Mouse (Mus musculus) Muller cell, postnatal 12 days (primary cell): ENCODE measurements at regions not wholly inside any gene's neighbourhood (a gene's known extent, or its start where the extent isn't known, plus 50 kb on each side); places are given as distances from the start of the nearest gene placed in this dataset.

Experiments used
- DNase-seq: peaks from one replicate; pipeline ENCODE4 v3.0.0-alpha.2; 2015; ENCODE audit errors: inconsistent ontology term

GRCm38 (mm10) chr7:40422125-40422524 is 476.0 kb upstream of the Vstm2b start:
- no peak for DNase-seq

DNA sequence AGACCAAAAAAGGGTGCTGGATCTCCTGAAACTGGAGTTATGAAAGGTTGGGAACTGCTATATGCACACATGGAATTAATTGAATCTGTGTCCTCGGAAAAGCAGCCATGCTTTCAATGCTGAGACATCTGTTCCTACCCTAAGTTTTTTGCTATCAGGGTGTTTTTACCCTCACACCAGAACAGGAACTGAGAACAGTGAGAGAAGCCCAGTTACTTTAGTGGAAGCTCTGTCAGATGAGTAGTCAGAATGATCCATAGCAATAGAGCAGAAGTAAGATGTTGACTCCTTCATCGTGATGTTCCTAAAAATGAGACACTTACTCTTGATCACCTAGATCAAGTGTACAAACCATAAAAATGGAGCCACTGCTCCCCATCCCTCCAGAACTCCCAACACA is 468.7 kb upstream of the Vstm2b start:
- no peak for DNase-seq

DNA sequence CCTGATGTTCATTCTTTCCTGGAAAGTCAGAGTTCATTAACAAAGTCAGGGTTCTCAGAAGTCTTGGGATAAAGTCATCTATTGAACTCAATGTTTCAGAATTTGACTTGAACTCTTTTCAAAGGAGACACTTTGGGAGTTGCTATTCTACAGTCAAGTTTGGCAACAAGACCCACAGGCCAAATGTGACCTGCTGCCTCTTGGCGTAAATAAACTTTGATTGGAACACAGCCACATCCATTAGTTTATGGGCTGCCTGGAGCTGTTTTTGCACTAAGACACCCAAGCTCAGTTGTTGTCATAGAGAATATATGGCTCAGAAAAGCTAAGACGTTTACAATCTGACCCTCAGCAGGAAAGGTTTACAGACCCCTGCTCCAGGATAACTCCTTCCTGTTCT is 464.2 kb upstream of the Vstm2b start:
- DNase-seq, result no peak

DNA sequence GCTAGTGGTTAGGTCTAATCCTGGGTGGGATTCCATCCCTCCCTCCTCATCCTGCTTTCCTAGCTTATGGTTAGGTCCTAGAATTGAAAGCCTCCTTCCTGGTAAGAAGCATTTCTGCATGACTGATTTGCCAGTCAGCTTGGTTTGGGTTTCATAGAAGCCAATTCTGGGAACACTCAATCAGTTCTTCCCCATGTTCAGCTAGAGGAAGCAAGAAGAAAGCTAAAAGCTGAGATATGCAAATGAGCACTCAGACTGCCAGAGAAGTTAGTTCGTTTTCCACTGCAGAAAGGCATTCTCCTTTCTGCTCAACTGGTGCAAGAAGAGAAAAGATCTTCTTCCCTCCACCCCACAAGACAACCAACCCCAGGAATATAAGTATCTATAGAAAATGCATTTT is 457.0 kb upstream of the Vstm2b start:
- DNase-seq, result peak; percentile 26

DNA sequence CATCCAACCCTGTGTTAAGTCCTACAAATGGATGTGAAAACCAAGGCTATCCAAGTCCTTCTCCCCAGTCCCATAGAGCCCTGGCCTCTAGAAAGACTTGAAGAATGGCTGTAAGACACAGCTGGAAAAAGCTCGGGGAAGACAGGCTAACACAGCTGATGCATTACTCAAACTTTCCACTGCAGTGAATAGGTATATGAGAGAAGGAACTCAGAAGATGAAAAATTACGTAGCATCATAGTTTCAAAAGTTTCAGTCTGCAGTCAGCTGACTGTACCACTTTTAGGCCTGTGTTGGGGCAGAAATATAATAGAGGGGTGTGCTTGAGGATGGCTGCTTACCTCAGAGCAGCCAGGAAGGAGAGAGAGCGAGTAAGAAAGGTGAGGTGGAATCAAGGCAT is 456.3 kb upstream of the Vstm2b start:
- DNase-seq, result no peak

DNA sequence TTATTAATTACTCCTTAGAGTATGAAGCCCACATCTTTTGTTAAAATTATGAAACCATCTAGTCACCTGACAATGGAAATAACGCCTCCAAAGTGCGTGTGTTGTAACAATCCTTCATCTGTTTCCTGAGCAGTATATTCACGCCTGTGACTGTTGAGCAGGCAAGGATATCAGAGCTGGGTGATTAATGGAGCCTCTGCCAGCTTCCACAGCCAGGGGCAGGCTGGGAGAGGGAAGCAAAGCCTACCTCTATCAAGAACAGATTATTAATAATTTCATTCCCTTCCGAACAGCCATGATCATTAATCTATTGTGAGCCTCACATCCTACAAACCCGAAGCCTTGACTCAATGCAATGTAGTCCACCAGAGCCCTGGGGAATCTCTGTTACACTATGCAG is 431.7 kb upstream of the Vstm2b start:
- no peak for DNase-seq

GRCm38 (mm10) chr7:40487256-40487655 is 410.9 kb upstream of the Vstm2b start:
- no peak for DNase-seq

- no peak for DNase-seq
Observed at GRCm38 (mm10) chr7:40522703-40523267, 375.3 kb upstream of the Vstm2b start.

DNA sequence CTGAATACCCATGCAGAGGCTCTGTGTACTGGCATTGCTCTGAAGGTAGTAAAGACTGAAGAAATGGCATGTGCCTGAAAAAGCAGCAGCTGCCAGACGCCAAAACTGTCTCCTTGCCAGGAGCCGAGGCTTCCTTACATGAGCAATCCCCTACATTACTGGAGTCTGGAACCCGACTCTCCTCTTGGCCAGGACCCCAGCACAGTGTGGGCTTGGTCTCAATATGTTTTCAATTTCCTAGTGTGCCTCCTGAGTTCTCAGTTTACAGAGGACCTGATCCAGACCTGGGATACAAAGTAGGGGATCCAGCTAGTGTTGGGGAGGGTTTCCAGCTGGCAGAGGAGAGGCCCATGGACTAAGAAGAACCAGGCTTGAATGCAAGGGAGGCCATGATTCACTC is 361.5 kb upstream of the Vstm2b start:
- no peak for DNase-seq

DNA sequence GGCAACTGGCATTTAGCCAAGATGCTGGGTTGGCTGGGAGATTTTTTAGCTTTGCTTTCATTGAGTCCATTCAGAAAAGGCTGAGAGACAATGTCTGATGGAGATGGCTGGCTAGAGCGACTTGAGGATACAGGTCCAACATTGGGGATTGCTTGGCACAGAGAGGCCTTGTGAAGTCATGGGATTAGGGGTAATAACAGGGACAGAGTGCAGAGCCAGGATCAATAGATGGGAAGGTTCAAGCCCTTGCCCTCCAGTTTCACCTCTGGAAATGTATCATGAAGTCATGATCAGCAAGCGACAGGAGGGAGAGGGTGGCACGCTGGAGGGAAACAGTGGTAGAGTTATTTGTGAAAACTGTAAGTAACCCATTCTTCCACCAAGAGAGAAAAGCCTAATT is 360.5 kb upstream of the Vstm2b start:
- DNase-seq, result no peak

- DNase-seq, result no peak
Observed at GRCm38 (mm10) chr7:40539789-40540188, 358.3 kb upstream of the Vstm2b start.

DNA sequence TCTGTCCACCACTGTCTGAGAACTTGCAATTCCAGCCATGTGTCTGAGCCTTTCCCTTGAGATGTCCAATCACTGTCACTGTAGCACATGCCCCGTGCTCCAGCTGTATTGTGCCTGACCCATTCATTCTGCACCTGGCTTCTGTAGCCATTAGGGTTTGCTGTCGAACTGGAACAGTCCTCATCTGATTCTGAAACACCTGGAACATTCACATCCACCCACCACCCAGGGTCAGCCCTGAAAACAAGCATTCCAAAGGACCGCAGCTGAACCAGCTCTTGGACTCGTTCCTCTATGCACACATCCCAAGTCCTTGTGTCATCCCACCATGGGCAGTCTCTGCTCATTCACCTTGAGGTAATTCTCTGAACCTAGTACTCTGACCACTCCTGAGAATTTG is 356.8 kb upstream of the Vstm2b start:
- DNase-seq, result no peak

DNA sequence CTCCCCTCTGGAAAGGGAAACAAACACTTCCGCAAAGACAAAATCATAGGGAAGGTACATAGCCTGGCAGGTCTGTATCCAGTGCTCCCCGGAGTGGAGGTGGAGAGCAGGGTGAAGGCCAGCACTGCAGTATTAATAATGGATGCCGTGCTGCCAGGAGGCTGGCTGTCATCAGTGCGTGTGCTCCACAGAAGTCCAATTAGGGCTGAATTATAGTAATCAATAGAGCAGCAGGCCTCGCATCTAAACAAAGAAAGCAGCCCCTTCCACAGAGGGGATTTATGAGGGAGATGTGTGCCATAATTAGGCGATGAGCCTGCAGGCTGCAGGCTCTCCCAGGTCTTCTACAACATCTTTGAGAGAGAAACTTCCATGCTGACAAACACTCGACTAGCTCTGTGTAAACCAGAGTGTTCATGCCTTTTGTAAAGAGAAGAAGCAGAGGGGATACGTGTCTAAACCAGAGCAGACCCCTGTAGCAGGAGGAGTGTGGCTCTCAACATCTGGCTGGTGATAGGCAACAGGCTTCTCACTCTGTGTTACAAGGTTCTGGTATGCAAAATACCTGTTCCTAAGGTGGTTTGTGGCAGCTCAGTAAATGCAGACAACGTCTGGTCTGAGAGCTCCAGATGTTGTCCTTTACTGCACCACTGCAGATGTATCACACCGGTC is 334.5 kb upstream of the Vstm2b start:
- DNase-seq, result no peak

DNA sequence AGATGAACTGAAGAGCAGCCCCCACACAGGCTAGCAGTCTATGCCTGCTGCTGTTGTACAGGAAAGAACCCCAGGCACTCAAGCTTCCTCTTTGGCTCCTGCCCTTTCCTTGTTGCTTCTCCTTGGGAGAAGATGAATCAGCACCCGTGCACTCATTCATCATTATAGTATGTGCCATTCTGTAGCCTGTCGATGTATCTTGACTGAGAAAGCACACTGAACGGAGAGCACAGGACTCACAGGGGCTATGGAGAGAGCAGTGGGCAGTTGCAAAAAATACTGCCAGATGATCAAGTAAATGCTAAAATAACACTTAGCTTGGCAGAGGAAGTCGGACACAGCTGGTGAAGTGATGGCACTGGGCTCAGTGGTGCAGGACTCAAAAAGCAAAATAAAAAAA is 322.2 kb upstream of the Vstm2b start:
- DNase-seq, result no peak

GRCm38 (mm10) chr7:40577365-40577764 is 320.8 kb upstream of the Vstm2b start:
- no peak for DNase-seq

- DNase-seq, result no peak
Observed at GRCm38 (mm10) chr7:40620761-40621160, 277.4 kb upstream of the Vstm2b start.

- peak; percentile 56 for DNase-seq
Observed at GRCm38 (mm10) chr7:40622811-40623210, 275.3 kb upstream of the Vstm2b start.

DNA sequence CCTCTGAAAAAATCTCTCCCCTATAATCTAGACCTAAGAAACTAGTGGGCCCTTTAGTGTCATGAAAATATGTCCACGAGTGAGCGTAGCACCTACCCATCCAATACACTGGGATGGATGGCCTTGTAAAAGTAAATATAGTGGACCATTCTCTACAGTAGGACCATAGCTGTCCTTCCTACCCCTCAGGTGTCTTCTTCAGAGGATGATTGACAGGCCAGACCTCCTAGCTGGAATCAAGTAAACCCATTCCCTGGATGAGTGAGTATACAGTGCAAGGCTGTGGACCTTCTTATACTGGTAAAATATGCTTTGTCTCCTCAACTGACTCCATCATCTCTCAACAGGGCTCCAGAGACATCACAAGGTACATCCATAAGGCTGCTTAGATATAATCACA is 274.8 kb upstream of the Vstm2b start:
- DNase-seq, result no peak

DNA sequence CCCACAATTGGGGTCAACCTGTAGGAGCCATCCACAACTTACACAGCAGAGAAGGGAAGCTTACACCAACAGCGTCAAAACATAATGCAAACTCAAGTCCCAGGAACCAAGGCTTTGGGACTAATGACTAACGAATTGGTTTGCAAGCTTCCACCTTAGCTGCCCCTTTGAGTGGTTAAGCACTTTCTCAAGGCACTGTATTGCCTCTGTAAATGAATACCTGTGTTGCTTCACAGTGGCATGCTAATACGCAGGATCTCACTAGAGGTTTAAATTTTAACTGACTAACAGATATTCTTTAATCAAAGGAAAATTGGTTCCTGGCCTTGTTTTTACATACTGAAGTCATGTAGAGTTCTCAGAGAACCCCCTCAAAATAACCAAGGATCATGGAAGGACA is 261.8 kb upstream of the Vstm2b start:
- no peak for DNase-seq

GRCm38 (mm10) chr7:40654982-40655381 is 243.1 kb upstream of the Vstm2b start:
- DNase-seq, result no peak

DNA sequence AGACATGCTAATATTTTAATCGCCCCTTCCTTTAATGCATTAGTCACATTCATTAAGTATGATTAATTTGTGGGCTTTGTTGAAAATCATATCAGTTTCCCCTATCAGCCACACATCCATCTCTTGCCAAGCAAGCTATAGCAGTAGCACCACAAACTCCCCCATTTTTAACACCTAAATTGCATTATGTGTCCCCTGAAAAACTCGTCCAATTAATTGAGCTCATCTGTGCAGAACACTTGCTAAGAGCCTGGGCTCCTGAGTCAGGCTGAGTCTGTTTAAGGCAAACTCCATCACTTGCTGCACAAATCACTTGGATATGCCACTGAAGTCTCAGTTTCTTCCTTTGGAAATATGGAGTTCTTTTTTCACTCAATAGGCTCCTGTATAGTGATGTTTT is 242.7 kb upstream of the Vstm2b start:
- no peak for DNase-seq

DNA sequence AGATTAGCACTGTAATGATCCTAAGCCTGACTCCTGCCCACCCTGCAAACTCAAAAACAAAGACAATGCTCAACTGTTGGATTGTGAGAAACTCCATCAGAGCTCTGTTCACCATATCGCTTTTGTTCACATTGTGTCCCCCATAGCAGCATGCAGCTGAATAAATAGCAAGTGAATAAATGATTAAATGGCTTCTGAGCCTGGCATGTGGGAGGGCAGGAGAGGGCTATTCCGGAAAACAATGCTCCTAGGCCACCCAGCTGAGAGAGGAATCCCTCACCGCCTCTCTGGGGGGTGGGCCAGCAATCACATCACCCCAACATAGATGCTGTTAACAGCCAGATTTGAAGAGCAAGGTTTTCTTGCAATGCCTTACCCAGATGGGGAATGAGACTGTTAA is 238.5 kb upstream of the Vstm2b start:
- no peak for DNase-seq

DNA sequence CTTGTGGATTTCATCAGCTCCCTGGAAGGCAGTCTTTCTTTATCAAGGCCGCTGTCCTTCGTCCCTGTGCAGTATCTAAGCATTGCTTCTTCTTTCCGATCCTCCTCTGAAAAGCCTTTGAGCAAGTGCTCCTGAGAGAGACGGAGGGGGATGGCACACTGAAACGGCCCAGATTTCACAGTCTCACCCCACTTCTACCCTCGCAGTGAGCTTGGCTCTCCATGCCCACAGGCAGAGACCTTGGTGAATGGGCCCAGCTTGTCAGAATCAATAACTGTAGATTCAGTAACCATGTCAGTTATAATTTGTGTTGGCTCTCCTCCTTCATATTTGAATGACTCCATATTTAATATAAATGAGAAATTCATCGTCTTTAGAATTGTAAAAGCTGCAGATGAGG is 234.3 kb upstream of the Vstm2b start:
- DNase-seq, result no peak

DNA sequence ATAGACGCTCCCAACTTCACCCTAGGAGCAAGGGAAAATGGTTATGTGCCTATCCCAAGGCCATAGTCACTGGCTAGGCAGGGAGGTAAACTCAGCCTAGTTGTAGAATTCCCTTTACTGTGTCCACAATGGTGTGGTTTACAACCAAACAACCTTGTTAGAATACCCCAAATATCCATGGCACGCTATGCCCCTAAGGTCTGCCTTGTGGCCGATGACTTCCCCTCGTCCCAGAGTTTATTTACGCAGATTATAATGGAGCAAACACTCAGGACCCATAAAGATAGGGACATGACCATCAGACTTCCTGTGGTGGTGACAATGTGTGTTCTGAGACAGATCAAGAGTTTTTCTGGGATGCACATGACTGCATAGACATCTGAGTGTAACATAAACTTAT is 231.5 kb upstream of the Vstm2b start:
- DNase-seq, result no peak
